Mouse (Mus musculus): Measurements from ENCODE around the gene Slc25a47. TPM values are rescaled to one million over a fixed set of nuclear protein-coding genes. Genes with fewer than 3 reads are reported as not detected.

Gene Slc25a47
- polyA plus RNA-seq, 1 experiment from 2014 or later = 32.5 TPM

- Histone ChIP-seq H3K27ac (ENCODE audit: low read length) (no peak overlapping the region), H3K27me3 (ENCODE audit: control insufficient read depth, insufficient read depth, low read depth, low read length) (no peaks in the 10 kb centered on the region), H3K4me1 (ENCODE audit: control insufficient read depth, low read depth, low read length) (no peaks in the 10 kb centered on the region), H3K4me3 (ENCODE audit: low read depth, low read length) (no peak overlapping the region), H3K9me3 (replicated peaks; ENCODE audit: control insufficient read depth, low read length) (no peaks in the 10 kb centered on the region), H3K4me2 (ENCODE audit: low read depth, low read length) (no peak overlapping the region), H3K9ac (ENCODE audit: low read depth, low read length) (no peak overlapping the region), H3K36me3 (ENCODE audit: control insufficient read depth, insufficient read depth) (peaks cover 12% of the 10 kb centered on the region)
- ATAC-seq (ENCODE audit: low read depth) = no peak
- 75% methylated on average over 8 of the region's 8 CpGs for WGBS (ENCODE audit: insufficient replicate concordance)
These were observed 12.8 kb upstream of the Slc25a47 start for GRCm38 (mm10) chr12:108823036-108823435.

- Histone ChIP-seq H3K9me3 (replicated peaks; ENCODE audit: control insufficient read depth, low read length) (no peaks in the 10 kb centered on the region), H3K27ac (ENCODE audit: low read length) (no peak overlapping the region), H3K4me3 (ENCODE audit: low read depth, low read length) (no peak overlapping the region), H3K36me3 (ENCODE audit: control insufficient read depth, insufficient read depth) (peaks cover 8% of the 10 kb centered on the region; the same call in 1 of the 2 replicates), H3K9ac (ENCODE audit: low read depth, low read length) (no peak overlapping the region), H3K4me1 (ENCODE audit: control insufficient read depth, low read depth, low read length) (no peaks in the 10 kb centered on the region), H3K4me2 (ENCODE audit: low read depth, low read length) (no peak overlapping the region), H3K27me3 (ENCODE audit: control insufficient read depth, insufficient read depth, low read depth, low read length) (no peaks in the 10 kb centered on the region)
- 85% methylated on average over 15 of the region's 15 CpGs for WGBS (ENCODE audit: insufficient replicate concordance)
- ATAC-seq (ENCODE audit: low read depth) = no peak
These were observed 11.5 kb upstream of the Slc25a47 start for GRCm38 (mm10) chr12:108824225-108824874.

DNA sequence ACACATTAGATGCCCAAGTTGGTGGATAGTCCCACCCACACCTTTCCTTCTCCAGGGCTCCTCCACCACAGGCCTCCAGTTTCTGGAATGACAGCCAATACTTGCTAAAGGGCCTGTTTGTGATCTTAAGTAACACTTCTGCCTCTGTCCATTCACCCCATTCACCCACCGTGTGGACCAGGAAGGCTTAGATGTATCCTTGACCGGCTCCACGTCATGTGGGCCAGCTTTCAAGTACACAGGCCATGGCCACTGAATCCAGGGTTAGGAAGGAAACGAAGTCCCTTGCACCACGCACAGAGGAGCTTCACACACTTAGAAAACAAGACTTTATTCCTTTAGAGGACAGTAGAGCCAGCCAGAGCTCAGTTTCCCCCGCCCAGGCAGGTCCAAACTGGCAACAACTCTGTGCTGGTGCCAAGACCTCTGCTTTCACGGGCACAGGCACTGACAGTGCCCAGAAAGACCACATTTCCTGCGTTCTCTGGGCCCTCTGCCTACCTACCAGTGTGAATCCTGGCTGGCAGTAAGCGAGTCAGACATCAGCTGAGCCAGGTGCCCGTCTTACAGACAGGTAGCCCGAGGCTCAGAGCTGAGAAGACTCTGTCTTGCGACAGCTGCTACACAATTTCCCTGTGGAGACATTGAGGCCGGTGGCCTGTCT, 10.2 kb upstream of the Slc25a47 start:
- Histone ChIP-seq H3K27me3 (ENCODE audit: control insufficient read depth, insufficient read depth, low read depth, low read length) (no peaks in the 10 kb centered on the region), H3K9ac (ENCODE audit: low read depth, low read length) (no peak overlapping the region), H3K27ac (ENCODE audit: low read length) (no peak overlapping the region), H3K36me3 (ENCODE audit: control insufficient read depth, insufficient read depth) (peaks cover 8% of the 10 kb centered on the region; the same call in 1 of the 2 replicates), H3K4me2 (ENCODE audit: low read depth, low read length) (no peak overlapping the region), H3K4me1 (ENCODE audit: control insufficient read depth, low read depth, low read length) (no peaks in the 10 kb centered on the region), H3K9me3 (replicated peaks; ENCODE audit: control insufficient read depth, low read length) (no peaks in the 10 kb centered on the region), H3K4me3 (ENCODE audit: low read depth, low read length) (no peak overlapping the region)
- no peak for ATAC-seq (ENCODE audit: low read depth)
- 87% methylated on average over 13 of the region's 13 CpGs for WGBS (ENCODE audit: insufficient replicate concordance)

DNA sequence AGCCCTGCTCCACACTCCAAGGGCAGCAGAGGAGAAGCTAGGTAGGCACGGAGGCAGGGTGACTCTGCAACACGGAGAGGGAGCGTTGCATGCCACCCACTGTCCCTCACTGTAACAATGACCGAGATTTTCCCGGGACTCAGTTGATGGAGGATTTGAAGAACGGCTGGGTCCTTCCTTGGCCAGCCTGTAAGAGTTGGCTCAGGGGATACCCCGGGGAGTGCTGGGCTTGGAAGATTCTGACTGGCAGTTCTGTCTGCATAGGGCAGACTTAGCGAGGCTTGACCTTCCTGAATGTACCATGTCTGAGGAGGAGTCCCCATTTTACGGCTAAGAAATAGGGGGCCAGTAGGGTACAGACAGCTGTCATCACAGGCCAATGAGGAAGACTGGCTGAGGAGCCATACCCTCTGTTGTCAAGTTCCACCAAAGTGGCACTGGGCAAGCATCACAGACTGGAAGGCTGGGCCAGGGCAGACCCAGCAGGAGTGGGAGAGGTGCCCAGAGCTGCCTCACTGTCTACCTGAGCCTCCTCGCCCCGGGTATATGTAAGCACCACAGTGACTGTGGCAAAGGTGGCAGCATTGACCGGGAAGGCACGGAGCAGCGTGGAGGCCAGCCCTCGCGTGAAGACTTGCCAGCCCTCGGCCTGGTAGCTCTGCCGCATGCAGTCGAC, 9.4 kb upstream of the Slc25a47 start:
- Histone ChIP-seq H3K9ac (ENCODE audit: low read depth, low read length) (no peak overlapping the region), H3K36me3 (ENCODE audit: control insufficient read depth, insufficient read depth) (peaks cover 8% of the 10 kb centered on the region; the same call in 1 of the 2 replicates), H3K4me1 (ENCODE audit: control insufficient read depth, low read depth, low read length) (no peaks in the 10 kb centered on the region), H3K9me3 (replicated peaks; ENCODE audit: control insufficient read depth, low read length) (no peaks in the 10 kb centered on the region), H3K4me2 (ENCODE audit: low read depth, low read length) (no peak overlapping the region), H3K27me3 (ENCODE audit: control insufficient read depth, insufficient read depth, low read depth, low read length) (no peaks in the 10 kb centered on the region), H3K27ac (ENCODE audit: low read length) (no peak overlapping the region), H3K4me3 (ENCODE audit: low read depth, low read length) (no peak overlapping the region)
- ATAC-seq (ENCODE audit: low read depth) = no peak
- 94% methylated on average over 19 of the region's 19 CpGs for WGBS (ENCODE audit: insufficient replicate concordance)

GRCm38 (mm10) chr12:108826958-108827535, 8.8 kb upstream of the Slc25a47 start:
- Histone ChIP-seq H3K9me3 (replicated peaks; ENCODE audit: control insufficient read depth, low read length) (no peaks in the 10 kb centered on the region), H3K27ac (ENCODE audit: low read length) (no peak overlapping the region), H3K4me2 (ENCODE audit: low read depth, low read length) (no peak overlapping the region), H3K4me3 (ENCODE audit: low read depth, low read length) (no peak overlapping the region), H3K27me3 (ENCODE audit: control insufficient read depth, insufficient read depth, low read depth, low read length) (no peaks in the 10 kb centered on the region), H3K9ac (ENCODE audit: low read depth, low read length) (no peak overlapping the region), H3K36me3 (ENCODE audit: control insufficient read depth, insufficient read depth) (peaks cover 8% of the 10 kb centered on the region; the same call in 1 of the 2 replicates), H3K4me1 (ENCODE audit: control insufficient read depth, low read depth, low read length) (no peaks in the 10 kb centered on the region)
- no peak for ATAC-seq (ENCODE audit: low read depth)
- 91% methylated on average over 28 of the region's 28 CpGs for WGBS (ENCODE audit: insufficient replicate concordance)

- Histone ChIP-seq H3K4me1 (ENCODE audit: control insufficient read depth, low read depth, low read length) (no peaks in the 10 kb centered on the region; the same call in 1 of the 2 replicates), H3K4me2 (ENCODE audit: low read depth, low read length) (no peak overlapping the region), H3K36me3 (ENCODE audit: control insufficient read depth, insufficient read depth) (peaks cover 8% of the 10 kb centered on the region; the same call in 1 of the 2 replicates), H3K9ac (ENCODE audit: low read depth, low read length) (no peak overlapping the region), H3K4me3 (ENCODE audit: low read depth, low read length) (no peak overlapping the region), H3K9me3 (replicated peaks; ENCODE audit: control insufficient read depth, low read length) (no peaks in the 10 kb centered on the region), H3K27ac (ENCODE audit: low read length) (no peak overlapping the region), H3K27me3 (ENCODE audit: control insufficient read depth, insufficient read depth, low read depth, low read length) (no peaks in the 10 kb centered on the region)
- ATAC-seq (ENCODE audit: low read depth) = no peak
- 89% methylated on average over 6 of the region's 6 CpGs for WGBS (ENCODE audit: insufficient replicate concordance)
These were observed 8.2 kb upstream of the Slc25a47 start for GRCm38 (mm10) chr12:108827641-108828040.

GRCm38 (mm10) chr12:108829636-108830035, 6.2 kb upstream of the Slc25a47 start:
- Histone ChIP-seq H3K4me1 (ENCODE audit: control insufficient read depth, low read depth, low read length) (no peaks in the 10 kb centered on the region; the same call in none of the 2 replicates), H3K4me3 (ENCODE audit: low read depth, low read length) (no peak overlapping the region), H3K27ac (ENCODE audit: low read length) (no peak overlapping the region), H3K9ac (ENCODE audit: low read depth, low read length) (no peak overlapping the region), H3K4me2 (ENCODE audit: low read depth, low read length) (no peak overlapping the region), H3K36me3 (ENCODE audit: control insufficient read depth, insufficient read depth) (peaks cover 8% of the 10 kb centered on the region; the same call in 1 of the 2 replicates), H3K9me3 (replicated peaks; ENCODE audit: control insufficient read depth, low read length) (no peaks in the 10 kb centered on the region), H3K27me3 (ENCODE audit: control insufficient read depth, insufficient read depth, low read depth, low read length) (peaks cover 1% of the 10 kb centered on the region; the same call in 1 of the 2 replicates)
- WGBS (ENCODE audit: insufficient replicate concordance) = 80% methylated on average over 5 of the region's 5 CpGs
- no peak for ATAC-seq (ENCODE audit: low read depth)

DNA sequence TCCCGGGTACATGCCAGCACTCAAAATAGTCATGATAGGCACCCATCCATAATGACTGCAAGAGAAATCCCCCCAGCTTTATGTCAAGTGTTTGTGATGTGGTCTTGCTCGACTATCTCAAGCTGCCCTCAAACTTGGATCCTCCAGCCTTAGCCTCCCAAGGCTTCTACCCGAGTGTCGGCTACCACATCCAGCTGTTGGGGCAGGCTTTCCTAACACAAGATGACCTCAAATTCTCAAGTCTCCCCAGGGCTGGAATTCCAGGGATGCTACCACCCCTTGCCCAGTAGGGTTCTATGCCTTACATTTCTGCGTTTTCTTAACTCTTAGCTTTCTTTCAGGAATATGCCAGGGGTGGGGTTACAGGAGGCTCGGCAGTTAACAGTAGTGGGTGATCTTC, 5.5 kb upstream of the Slc25a47 start:
- H3K4me1 ChIP-seq (ENCODE audit: control insufficient read depth, low read depth, low read length) = peaks cover 7% of the 10 kb centered on the region
- no peaks in the 10 kb centered on the region for H3K9me3 ChIP-seq (replicated peaks; ENCODE audit: control insufficient read depth, low read length)
- no peak overlapping the region for H3K9ac ChIP-seq (ENCODE audit: low read depth, low read length)
- peaks cover 3% of the 10 kb centered on the region; the same call in 1 of the 2 replicates for H3K27me3 ChIP-seq (ENCODE audit: control insufficient read depth, insufficient read depth, low read depth, low read length)
- WGBS (ENCODE audit: insufficient replicate concordance) = 73% methylated on average over 6 of the region's 6 CpGs
- no peak for ATAC-seq (ENCODE audit: low read depth)
- no peak overlapping the region for H3K4me3 ChIP-seq (ENCODE audit: low read depth, low read length)
- no peak overlapping the region for H3K4me2 ChIP-seq (ENCODE audit: low read depth, low read length)
- H3K36me3 ChIP-seq (ENCODE audit: control insufficient read depth, insufficient read depth) = peaks cover 8% of the 10 kb centered on the region; the same call in 1 of the 2 replicates
- H3K27ac ChIP-seq (ENCODE audit: low read length) = no peak overlapping the region

Data from liver, embryonic 16.5 days (tissue).